Mouse (Mus musculus): ENCODE results near the gene Olfr1357. TPM values are rescaled to one million over a fixed set of nuclear protein-coding genes. Genes with fewer than 3 reads are reported as not detected.

The Olfr1357 gene
- total RNA-seq, 2 experiments from 2014 or later, result not detected

GRCm38 (mm10) chr10:78583347-78583746 lies 34.5 kb downstream of the Olfr1357 start:
- DNase-seq, result no peak
- intact Hi-C loops (cut with DNase I), result no loop called here

- intact Hi-C loops (cut with DNase I), result no loop called here
- DNase-seq, result no peak
Observed at GRCm38 (mm10) chr10:78581121-78581520, 36.8 kb downstream of the Olfr1357 start.

- DNase-seq, result no peak
- intact Hi-C loops (cut with DNase I), result loop anchor here (10.0 kb wide), 1 partner anchor 583 kb away; no protein-coding TSS in a partner anchor
Observed at GRCm38 (mm10) chr10:78578204-78578603, 39.7 kb downstream of the Olfr1357 start.

GRCm38 (mm10) chr10:78576435-78577184 lies 41.3 kb downstream of the Olfr1357 start:
- intact Hi-C loops (cut with DNase I), result loop anchor here (10.0 kb wide), 1 partner anchor 582 kb away; no protein-coding TSS in a partner anchor

GRCm38 (mm10) chr10:78575690-78576089 lies 42.2 kb downstream of the Olfr1357 start:
- DNase-seq, result no peak
- intact Hi-C loops (cut with DNase I), result loop anchor here (10.0 kb wide), 1 partner anchor 581 kb away; no protein-coding TSS in a partner anchor

More at GRCm38 (mm10) chr10:78576435-78577184, 41.3 kb downstream of the Olfr1357 start:
- DNase-seq, result no peak

- intact Hi-C loops (cut with DNase I), result loop anchor here (10.0 kb wide), 1 partner anchor 580 kb away; no protein-coding TSS in a partner anchor
- DNase-seq, result no peak
Observed at GRCm38 (mm10) chr10:78575105-78575632, 42.7 kb downstream of the Olfr1357 start.

GRCm38 (mm10) chr10:78574250-78575104 lies 43.4 kb downstream of the Olfr1357 start, which contains the start of gene Ilvbl:
Gene Ilvbl, plus strand, starts transcription at chr10:78574346.
- intact Hi-C loops (cut with DNase I), result loop anchor here (10.0 kb wide), 1 partner anchor 580 kb away; no protein-coding TSS in a partner anchor
- DNase-seq, result peak; percentile 91 to 95

- no peak for DNase-seq
Observed at GRCm38 (mm10) chr10:78573226-78573625, 44.6 kb downstream of the Olfr1357 start.

GRCm38 (mm10) chr10:78570897-78571296 lies 47.0 kb downstream of the Olfr1357 start:
- no peak for DNase-seq
- intact Hi-C loops (cut with DNase I), result loop anchor here (10.0 kb wide), 1 partner anchor 576 kb away; no protein-coding TSS in a partner anchor

More at GRCm38 (mm10) chr10:78573226-78573625, 44.6 kb downstream of the Olfr1357 start:
- intact Hi-C loops (cut with DNase I), result loop anchor here (10.0 kb wide), 1 partner anchor 578 kb away; no protein-coding TSS in a partner anchor

- DNase-seq, result no peak
- intact Hi-C loops (cut with DNase I), result loop anchor here (10.0 kb wide), 1 partner anchor 576 kb away; no protein-coding TSS in a partner anchor
Observed at GRCm38 (mm10) chr10:78570416-78570815, 47.5 kb downstream of the Olfr1357 start.

- no peak for DNase-seq
- intact Hi-C loops (cut with DNase I), result loop anchor here (10.0 kb wide), 1 partner anchor 575 kb away; no protein-coding TSS in a partner anchor
Observed at GRCm38 (mm10) chr10:78569686-78570085, 48.2 kb downstream of the Olfr1357 start.

- intact Hi-C loops (cut with DNase I), result no loop called here
- no peak for DNase-seq
Observed at GRCm38 (mm10) chr10:78569191-78569590, 48.7 kb downstream of the Olfr1357 start.

GRCm38 (mm10) chr10:78565070-78565469 lies 52.8 kb downstream of the Olfr1357 start:
- DNase-seq, result no peak
- intact Hi-C loops (cut with DNase I), result no loop called here

Other genes starting within 250 kb of the Olfr1357 start
- 10 to 100 TPM; 53.3 to 63.7 TPM for gene Rrp1, start 205.0 kb downstream of the Olfr1357 start, total RNA-seq (2021)
- gene Cstb, start 192.4 kb downstream of the Olfr1357 start, total RNA-seq (2021), result 10 to 100 TPM; 13.6 to 13.8 TPM
- 1 to 10 TPM; 5.1 to 6.6 TPM for gene Pdxk, start 153.1 kb downstream of the Olfr1357 start, total RNA-seq (2021)
- not detected for gene Olfr1358, start 100.6 kb downstream of the Olfr1357 start, total RNA-seq (2021)
- gene Ilvbl, start 43.7 kb downstream of the Olfr1357 start, total RNA-seq (2021), result 10 to 100 TPM; 15.8 to 19.6 TPM
- 1 to 10 TPM; 3.4 to 3.5 TPM for gene Syde1, start 26.1 kb downstream of the Olfr1357 start, total RNA-seq (2021)
- not detected for gene Casp14, start 100.2 kb upstream of the Olfr1357 start, total RNA-seq (2021)
- gene Ccdc105, start 135.0 kb upstream of the Olfr1357 start, total RNA-seq (2021), result not detected
- gene Slc1a6, start 162.4 kb upstream of the Olfr1357 start, total RNA-seq (2021), result not detected
- gene Olfr1356, start 234.1 kb upstream of the Olfr1357 start, total RNA-seq (2021), result not detected